Mouse (Mus musculus) left cerebral cortex, postnatal 10 days (tissue): Measurements from ENCODE around the gene Catsper4. TPM values are rescaled to one million over a fixed set of nuclear protein-coding genes. Genes with fewer than 3 reads are reported as not detected.
"Not testable (repeated sequence)": the region's sequence is repeated elsewhere in the genome, so short reads cannot be mapped to it uniquely, and the experiment has no call there.

Experiments used
- DNase-seq, 2 experiments: peaks; one replicate each; pipeline ENCODE4 v3.0.0; 2021 to 2022; ENCODE audit warnings: low spot score in 2 of 2, mixed read lengths in 1 of 2; ENCODE audit errors: extremely low spot score in 1 of 2
- intact Hi-C: fragments of 180-260 bp; cut with DNase I; formaldehyde crosslinking; loops from one replicate; pipeline ENCODE4 v1.15.1; 2025
- total RNA-seq, 2 experiments: library from RNA; stranded (reverse); gene quantifications; 2 replicates each; pipeline ENCODE4 v1.2.3; 2021

The Catsper4 gene
- total RNA-seq: not detected

DNA sequence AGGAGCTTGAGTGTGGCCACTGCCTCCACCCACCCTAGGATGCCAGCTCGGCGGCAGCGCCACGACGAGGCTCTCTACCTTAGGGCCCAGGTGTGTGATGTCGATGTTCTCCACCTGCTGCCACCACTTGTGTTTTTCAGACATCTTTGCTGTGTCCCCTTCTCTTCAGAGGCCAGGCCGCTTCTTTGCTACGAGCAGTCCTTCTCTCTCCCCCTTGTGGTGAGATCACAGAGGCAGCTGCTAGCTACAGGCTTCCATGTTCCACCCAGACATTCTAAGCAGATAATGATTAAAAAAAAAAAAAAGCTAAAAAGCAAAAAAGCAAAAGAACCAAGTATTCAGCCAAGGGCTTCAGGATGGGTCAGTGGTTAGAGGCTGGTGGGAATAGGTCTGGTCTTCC lies at the start of gene Catsper4:
Gene Catsper4, minus strand, starts transcription at position 190 of the 400 bp plus-strand sequence.
- DNase-seq: peak in 1 of 2 experiments; percentile 27
- intact Hi-C loops: no loop called here

DNA sequence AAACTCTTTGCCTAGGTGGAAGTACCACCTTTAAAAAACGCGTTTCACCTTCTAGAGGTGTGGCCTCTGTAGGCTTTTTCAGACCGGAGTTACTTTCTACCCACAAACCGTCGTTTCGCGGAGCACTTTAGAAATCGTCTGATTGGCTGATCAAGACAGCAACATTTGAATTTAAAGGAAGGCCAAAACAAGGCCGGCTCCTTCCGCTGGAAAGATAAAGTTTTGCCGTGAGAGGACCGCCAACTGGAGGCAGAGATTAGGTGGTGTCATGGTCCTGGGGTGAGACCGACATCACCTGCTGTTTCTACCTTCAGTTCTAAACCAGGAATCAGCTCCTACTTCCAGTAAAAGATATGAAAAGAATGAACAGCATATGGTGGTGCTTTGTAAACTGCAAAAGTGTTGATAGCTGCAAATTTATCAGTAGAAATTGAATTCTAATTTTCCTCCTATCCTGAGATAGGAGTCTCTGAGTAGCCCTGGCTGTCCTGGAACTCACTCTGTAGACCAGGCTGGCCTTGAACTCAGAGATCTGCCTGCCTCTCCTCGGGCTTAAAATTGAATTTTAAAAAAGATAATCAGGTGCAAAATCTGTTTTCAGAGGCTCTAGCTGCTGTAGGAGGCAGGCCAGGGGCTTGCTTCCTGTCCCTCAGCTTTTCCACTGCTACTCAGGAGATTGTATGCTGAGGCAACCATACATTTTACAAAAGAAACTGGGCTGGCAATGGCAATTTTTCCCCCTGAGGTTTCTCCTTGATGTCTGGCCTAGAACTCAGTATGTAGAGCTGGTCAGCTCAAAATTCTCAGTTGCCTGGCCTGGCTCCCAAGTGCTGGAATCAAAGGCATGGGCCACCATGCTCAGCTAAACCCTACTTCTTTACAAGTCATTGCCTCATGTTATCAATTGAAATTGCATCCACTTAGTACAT lies 46.5 kb upstream of the Catsper4 start:
- intact Hi-C loops: no loop called here
- DNase-seq: no peak

DNA sequence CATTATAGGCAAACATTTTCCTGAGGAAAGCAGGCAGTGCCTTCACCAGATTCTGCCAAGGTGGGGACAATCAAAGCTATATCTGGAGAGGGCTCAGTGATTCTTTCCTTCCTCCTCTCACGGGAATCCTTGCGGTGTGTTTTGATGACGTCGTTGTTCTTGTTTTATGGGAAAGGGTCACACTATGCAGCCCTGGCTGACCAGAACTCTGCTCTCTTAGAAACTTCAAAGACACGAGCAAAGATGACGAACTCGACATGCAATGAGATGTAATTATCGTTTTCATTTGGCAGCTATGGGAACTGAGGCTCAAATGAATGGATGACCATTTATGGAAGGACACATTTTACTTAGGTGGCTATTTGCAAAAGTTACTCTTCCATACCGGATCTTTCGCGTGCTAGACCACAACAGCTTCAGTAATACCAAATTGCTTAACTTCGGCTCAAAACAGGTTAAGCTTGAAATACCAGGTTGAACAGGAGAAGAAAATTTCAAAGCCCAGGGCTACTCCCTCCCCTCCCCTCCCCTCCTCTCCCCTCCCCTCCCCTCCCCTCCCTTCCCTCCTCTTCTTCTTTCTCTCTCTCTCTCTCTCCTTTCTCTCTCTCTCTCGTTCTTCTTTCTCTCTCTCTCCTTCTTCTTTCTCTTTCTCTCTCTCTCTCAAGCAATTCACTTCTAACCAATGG lies 45.7 kb upstream of the Catsper4 start:
- intact Hi-C loops: no loop called here
- DNase-seq: no peak

DNA sequence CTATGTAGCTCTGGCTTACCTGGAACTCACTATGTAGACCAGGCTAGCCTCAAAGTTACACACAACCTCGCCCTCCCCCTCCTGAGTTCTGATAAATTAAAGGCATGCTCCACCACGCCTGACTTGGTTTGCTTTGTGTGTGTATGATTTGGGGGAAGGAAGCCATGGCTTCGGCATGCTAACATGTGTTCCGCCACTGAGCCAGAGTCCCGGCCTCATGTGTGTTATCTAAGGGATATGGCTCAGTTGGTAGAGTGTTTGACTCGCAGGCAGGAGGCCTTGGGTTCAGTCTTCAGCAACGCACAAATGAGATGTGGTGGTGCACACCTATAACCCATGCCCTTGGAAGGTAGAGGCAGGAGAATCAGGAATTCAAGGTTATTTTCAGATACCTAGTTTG lies 44.8 kb upstream of the Catsper4 start:
- DNase-seq: no peak
- intact Hi-C loops: no loop called here

DNA sequence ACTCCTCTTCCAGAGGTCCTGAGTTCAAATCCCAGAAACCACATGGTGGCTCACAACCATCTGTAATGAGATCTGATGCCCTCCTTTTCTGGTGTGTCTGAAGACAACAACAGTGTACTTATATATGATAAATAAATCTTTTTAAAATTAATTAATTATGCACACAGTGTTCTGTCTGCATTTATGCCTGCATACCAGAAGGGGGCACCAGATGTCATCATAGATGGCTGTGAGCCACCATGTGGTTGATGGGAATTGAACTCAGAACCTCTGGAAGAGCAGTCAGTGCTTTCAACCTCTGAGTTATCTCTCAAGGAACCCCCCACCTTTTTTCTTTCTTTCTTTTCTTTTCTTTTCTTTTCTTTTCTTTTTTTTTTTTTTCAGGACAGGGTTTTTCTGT lies 42.4 kb upstream of the Catsper4 start:
- intact Hi-C loops, DNase-seq: not testable (repeated sequence)

DNA sequence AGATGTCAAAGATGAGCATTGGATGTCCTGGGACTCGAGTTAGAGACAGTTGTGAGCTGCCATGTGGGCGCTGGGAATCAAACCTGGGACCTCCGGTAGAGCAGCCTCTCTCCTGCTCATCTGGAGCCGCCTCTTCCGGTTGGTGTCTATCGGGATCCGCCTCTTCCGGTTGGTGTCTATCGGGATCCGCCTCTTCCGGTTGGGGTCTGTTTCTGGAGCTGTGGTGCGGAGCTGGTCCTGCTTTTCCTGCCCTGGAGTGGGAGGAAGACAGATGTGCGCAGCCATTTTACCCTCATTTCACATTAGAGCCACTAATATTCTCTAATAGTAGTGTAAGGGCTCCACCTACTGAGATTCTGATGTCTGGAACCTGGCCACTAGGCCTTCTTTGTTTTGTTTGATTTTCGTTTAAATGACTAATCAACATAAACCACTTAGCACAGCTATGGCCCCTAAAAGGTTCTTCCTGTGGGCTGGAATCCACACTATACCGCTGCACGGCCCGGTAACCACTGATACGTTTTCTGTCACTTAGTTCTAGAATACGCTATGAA lies 41.0 kb upstream of the Catsper4 start:
- DNase-seq: peak in 1 of 2 experiments; percentile 46
- intact Hi-C loops: no loop called here

DNA sequence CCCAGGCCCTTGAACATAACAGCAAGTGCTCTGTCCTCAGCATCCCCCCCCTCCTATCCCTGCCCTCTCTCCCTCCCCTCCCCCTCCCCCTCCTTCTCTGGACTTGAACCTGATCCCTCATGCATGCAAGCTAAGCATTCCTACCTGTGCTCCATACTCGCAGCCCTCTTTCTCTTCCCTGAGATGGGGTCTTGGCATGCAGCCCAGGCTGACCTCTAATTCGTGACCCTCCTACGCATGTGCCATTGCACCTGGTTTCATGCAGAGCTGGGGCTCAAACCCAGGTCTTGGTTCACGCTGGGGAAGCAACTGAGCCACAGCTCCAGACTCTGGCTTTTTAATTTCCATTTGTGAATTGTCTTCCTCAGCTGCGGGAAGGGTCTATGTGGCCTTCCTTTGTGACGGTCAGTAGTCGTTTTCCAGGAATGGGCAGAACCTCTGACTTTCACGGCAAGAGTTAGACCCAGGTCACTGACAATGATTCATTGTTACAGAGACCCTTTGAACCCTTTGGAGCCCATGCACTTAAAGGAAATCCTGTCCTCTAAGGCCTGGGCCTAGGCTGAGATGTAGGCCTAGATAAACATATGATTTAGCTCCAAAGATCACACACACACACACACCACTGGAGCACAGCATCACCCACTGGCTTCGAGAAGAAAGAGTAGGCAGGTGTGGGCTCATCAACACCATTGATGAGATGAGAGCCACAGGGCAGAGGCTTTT lies 38.8 kb upstream of the Catsper4 start:
- DNase-seq: no peak
- intact Hi-C loops: no loop called here

DNA sequence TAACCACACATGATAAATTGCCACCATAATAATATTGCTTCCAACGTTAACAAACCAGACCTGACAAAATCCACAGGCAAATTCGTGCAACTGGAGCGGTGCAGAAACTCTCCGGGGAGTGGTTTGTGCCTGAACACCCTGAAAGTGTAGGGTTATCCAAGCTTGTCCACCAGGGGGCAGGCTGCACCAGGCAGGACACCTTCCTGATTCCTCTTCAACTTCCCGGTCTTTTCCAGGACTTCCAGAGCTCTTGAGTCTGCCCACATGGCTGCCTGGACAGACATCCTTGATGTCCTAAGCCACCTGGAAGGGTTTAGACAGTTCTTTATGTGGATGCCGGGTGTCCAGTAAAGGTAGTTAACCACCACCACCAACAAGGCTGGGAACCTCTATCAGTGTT lies 36.0 kb upstream of the Catsper4 start:
- peak in 1 of 2 experiments; percentile 66 for DNase-seq
- intact Hi-C loops: no loop called here

DNA sequence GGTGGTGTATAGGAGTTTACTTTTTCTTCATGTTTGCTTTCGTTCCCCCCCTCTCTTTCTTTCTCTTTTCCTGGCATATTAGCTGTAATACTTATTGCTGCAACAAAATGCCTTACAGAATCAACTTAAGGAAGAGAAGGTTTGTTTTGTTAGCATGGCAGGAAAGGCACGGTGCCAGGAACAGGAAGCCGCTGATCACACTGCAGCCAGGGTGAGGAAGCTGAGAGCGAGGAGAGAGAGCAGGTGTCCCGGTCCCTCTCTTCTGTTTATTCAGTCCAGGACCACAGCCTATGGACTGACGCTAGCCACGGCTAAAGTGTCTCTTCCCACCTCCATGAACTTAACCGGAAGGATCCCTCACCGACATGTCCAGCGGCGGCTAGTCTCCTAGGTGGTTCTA lies 31.2 kb upstream of the Catsper4 start:
- intact Hi-C loops: no loop called here
- DNase-seq: no peak

DNA sequence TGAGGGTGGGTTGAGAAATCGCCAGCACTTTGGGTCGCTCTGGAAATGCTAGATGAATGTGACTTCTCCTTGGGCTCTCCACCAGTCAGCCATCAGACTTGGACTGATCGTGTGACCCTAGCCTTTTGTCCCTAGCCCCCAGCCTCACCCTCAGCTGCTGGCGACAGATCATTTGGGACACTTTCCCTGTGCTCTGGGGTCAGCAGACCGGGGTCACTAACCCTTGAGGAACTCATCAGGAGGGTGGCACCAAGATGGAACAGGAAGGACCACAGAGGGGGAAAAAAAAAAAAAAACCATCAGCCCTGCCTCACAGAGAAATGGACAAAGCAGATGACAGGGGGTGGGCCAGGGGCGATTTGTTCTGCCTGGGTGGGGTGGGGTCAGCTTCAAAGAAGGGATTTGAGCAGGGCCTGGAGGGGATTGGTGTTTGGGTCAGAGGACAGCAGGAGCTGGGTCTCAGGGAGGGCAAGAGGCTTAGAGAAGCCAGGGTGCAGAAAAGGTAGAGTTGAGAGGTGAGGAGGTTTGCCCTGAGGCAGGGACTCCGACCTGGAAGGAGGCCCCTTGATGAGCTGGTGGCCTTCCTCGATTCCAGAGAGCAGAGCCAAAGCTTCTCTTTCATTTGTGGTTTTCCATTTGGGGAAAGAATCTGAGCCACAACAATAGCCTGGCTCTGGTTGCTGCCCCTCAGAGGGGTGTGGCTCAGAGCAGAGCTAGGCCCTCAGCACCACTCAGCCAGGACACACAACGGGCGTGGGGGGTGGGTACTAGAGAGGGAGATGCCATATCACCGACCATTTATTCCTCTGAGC lies 30.2 kb upstream of the Catsper4 start:
- DNase-seq: no peak
- intact Hi-C loops: no loop called here

DNA sequence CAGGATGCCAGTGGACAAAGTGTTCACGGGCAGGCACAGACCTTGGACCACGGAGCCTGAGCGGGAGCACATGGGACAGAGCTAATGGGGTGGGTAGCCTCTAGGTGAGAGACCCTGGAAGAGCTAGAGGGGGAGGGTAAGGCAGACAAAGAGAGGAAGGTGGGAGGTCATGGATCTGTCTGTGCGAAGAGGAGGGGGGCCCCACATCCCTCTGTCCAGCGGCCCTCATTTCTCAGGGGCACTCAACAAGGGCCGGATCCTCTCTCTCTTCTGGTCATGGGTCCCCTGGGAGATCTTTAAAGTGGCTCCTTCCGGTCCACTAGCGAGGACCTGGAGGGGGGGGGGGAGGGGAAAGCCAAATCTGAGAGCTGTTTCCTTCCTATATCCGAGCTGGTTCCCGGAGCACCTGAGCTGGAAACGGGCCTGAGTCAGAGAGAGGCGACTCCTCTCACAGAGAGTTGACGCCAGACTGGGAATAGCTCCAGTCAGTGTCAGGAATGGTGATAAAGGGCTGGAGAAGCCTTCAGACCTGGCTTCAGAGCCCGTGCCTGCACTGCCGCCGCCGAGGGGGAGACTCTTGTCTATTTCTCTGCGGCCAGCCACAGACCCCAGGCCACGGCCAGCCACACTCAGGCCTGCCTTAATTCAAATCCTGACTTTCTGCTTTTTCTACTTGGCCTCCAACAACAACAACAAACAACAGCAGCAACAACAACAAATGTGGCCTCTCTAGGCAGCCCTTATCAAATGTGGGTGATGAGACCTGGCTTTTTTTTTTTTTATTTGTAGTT lies 29.4 kb upstream of the Catsper4 start:
- DNase-seq: no peak
- intact Hi-C loops: no loop called here

DNA sequence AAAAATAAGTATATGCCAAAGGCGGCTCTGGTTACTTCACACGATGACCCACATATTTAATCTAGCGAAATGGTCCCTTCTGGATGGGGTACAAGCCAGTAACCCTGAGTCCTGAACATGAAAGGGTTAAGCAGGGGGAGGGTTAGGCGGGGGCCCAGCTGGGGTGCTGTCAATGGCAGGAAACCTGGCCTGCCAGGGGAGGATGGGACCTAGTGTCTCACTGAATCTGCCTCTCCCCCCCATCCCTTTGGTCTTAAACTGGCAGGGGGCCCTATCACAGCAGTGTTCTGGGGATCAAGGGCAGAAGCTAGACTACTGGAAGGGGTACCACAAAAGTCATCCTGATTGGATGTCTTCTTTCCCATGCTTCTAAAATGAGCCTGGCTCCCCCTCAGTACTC lies 28.7 kb upstream of the Catsper4 start:
- intact Hi-C loops: no loop called here

DNA sequence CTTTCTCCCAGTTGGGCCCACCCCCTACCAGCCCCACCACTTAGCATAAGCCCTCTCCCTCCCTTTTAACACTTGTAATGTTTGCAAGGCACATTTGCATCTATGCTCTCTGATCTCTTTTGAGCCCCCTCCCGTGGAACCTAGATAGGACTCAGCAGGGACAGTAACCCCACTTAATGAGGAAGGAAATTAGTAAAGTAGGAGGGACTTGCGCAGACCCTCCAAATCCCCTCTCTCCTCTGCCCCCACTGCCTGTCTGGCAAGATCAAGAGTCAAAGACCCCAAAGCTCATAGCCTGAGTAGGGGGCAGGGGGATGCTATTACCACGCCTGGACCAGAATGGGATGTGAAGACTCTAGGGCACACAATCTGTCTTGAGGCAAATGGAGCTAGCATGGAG lies 27.7 kb upstream of the Catsper4 start:
- intact Hi-C loops: loop anchor here (5.0 kb wide), 2 partner anchors 37 to 102 kb away; no protein-coding TSS in a partner anchor
- no peak for DNase-seq

More for the DNA sequence above, 28.7 kb upstream of the Catsper4 start:
- no peak for DNase-seq

DNA sequence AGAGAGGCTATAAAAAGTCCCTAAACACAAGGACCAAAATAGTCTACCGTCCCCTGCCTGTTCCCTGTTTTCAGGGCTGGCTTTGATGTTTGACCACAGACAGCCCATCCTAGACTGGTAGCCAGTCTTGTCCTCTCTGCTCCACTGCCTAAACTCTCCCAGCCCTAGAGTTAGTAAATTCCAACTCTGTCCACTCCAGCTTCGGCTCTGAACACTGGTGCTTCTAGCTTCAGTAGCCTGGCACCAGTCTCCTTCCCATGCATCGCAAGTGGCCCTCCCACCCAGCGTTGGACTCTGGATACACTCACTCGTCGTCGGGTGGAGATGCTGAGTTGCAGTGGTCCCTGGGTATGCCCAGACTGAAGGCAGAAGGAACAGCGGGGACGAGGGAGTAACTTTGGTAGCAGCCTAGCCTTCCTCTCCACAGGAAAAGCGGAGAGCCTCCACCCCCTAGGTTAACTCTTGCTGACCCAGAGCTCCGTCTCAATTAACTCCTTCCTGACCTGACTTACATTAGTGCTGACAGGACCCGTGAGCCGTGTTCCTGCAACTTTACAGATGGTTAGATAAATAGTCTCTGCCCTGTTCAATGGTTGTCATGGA lies 26.6 kb upstream of the Catsper4 start, which contains the start of gene Grrp1:
Gene Grrp1, minus strand, starts transcription at position 385 of the 603 bp plus-strand sequence.
- intact Hi-C loops: loop anchor here (5.0 kb wide), 2 partner anchors 38 to 103 kb away; no protein-coding TSS in a partner anchor

DNA sequence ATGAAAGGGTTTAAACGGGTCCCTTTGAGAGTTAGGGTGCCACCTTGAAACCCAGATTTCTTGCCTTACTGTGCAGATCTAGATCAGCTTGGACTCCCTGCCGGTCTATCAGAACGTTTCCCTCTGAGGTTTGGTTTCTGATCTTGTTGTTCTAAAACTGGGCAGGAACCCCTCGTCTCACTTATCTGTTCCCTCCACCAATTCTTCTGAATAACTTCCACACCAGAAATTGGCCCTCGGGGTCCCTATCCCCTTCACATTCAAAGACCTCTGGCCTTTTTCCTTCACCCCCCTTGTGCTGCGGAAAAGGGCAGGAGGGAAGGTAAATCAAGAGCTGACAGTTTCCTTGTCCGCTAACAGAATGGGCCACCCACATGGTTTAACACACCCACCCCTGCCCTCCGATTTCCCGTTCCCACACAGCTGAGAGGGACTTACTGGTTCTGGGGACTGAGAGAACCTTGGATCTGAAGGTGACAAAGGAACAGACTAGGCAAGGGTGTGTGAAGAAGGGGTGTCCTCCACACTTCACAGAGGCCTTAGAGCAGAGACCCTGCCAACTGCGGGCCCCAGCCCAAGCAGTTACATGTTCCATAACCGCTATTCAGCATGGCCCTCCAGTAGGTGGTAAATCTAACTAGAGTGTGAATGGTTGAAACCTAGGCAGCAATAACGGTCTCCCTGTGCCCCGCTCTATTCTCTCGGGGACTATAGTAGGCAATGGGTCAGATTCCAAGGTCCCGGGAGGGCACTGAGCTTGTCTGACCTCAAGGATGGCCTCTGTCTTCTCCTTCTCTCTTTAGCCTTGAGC lies 25.9 kb upstream of the Catsper4 start:
- intact Hi-C loops: loop anchor here (5.0 kb wide), 2 partner anchors 39 to 104 kb away; no protein-coding TSS in a partner anchor
- no peak for DNase-seq

More for the DNA sequence above, 26.6 kb upstream of the Catsper4 start, which contains the start of gene Grrp1:
- DNase-seq: no peak
